Mouse (Mus musculus) intestine, embryonic 16.5 days (tissue): ENCODE measurements around the gene Ass1. TPM values are rescaled to one million over a fixed set of nuclear protein-coding genes. Genes with fewer than 3 reads are reported as not detected.

Source experiments
- ATAC-seq: fragments of 200-750 bp; cut with Nextera tagmentation; 2 replicates; pipeline ENCODE4 v1.8.0; 2017; ENCODE audit warnings: moderate TSS enrichment, moderate library complexity
- H3K27ac ChIP-seq: fragments of 300-500 bp; sonication (generic); 2 replicates; pipeline ENCODE4 v1.5.1; 2014; ENCODE audit warnings: mild to moderate bottlenecking, low read length
- H3K27me3 ChIP-seq: fragments of 300-500 bp; sonication (generic); replicated peaks from 2 replicates; pipeline ENCODE4 v1.6.1; 2014; ENCODE audit warnings: low read length, control low read depth, mixed read lengths; ENCODE audit not compliant: control insufficient read depth, insufficient read depth
- H3K36me3 ChIP-seq: fragments of 300-500 bp; sonication (generic); 2 replicates; pipeline ENCODE4 v1.6.1; 2014; ENCODE audit warnings: low read length, control low read depth; ENCODE audit not compliant: control insufficient read depth, insufficient read depth
- H3K4me1 ChIP-seq: fragments of 300-500 bp; sonication (generic); 2 replicates; pipeline ENCODE4 v1.6.1; 2014; ENCODE audit warnings: low read length, control low read depth, mixed read lengths; ENCODE audit not compliant: control insufficient read depth, insufficient read depth
- H3K4me2 ChIP-seq: fragments of 300-500 bp; sonication (generic); 2 replicates; pipeline ENCODE4 v1.6.1; 2014; ENCODE audit warnings: low read depth, low read length, control low read depth
- H3K4me3 ChIP-seq: fragments of 300-500 bp; sonication (generic); 2 replicates; pipeline ENCODE4 v1.5.1; 2014; ENCODE audit warnings: mild to moderate bottlenecking, low read length
- H3K9ac ChIP-seq: fragments of 300-500 bp; sonication (generic); 2 replicates; pipeline ENCODE4 v1.6.1; 2014; ENCODE audit warnings: low read depth, low read length
- H3K9me3 ChIP-seq: fragments of 300-500 bp; sonication (generic); 2 replicates; pipeline ENCODE4 v1.6.1; 2016; ENCODE audit warnings: low read length, control low read depth; ENCODE audit not compliant: control insufficient read depth
- WGBS: fragments of 180-500 bp; shearing (Covaris S2); extraction: QIAGEN DNeasy Blood & Tissue Kit; methylation state at CpG from one replicate; pipeline ENCODE4 v1.1.7; 2014; 5-methylcytosine and 5-hydroxymethylcytosine counted together
- polyA plus RNA-seq: library from polyadenylated mRNA; unstranded; fragments of >200 nt; fragmentation: Nextera tagmentation; extraction: Ambion mirVana; gene quantifications from 2 replicates; pipeline ENCODE4 v1.2.1, GENCODE M21; 2015

Ass1 gene
- polyA plus RNA-seq, 1 experiment from 2014 or later: 374 TPM

- peak; percentile 32 for ATAC-seq
- Histone ChIP-seq H3K9me3 (no peaks in the 10 kb centered on the region), H3K36me3 (no peaks in the 10 kb centered on the region), H3K27me3 (0 out of 2 replicates have a peak, but pooled peaks cover 3% of the 10 kb centered on the region), H3K4me3 (no peak overlapping the region), H3K4me1 (peaks cover 11% of the 10 kb centered on the region), H3K4me2 (peak overlapping the region; percentile 14; the same call in 1 of the 2 replicates), H3K27ac (peak overlapping the region; percentile 81), H3K9ac (peak overlapping the region; percentile 24; the same call in 1 of the 2 replicates)
- 27% methylated on average over 8 of the region's 8 CpGs for whole genome bisulfite sequencing
These were observed 6.1 kb upstream of the Ass1 start for GRCm38 (mm10) chr2:31463696-31464528.

- Histone ChIP-seq H3K27me3 (0 out of 2 replicates have a peak, but pooled peaks cover 3% of the 10 kb centered on the region), H3K4me3 (no peak overlapping the region), H3K4me2 (no peak overlapping the region), H3K36me3 (no peaks in the 10 kb centered on the region), H3K4me1 (peaks cover 14% of the 10 kb centered on the region), H3K9me3 (no peaks in the 10 kb centered on the region), H3K9ac (no peak overlapping the region), H3K27ac (peak overlapping the region; percentile 81; the same call in 1 of the 2 replicates)
- WGBS: 64% methylated on average over 6 of the region's 6 CpGs
- peak; percentile 1; the same call in 1 of the 2 replicates for ATAC-seq
These were observed 5.5 kb upstream of the Ass1 start for GRCm38 (mm10) chr2:31464529-31464910.

GRCm38 (mm10) chr2:31467457-31467856 is 2.5 kb upstream of the Ass1 start:
- no peak overlapping the region for H3K9ac ChIP-seq
- no peak overlapping the region for H3K27ac ChIP-seq
- H3K4me1 ChIP-seq: peaks cover 25% of the 10 kb centered on the region
- no peak overlapping the region for H3K4me3 ChIP-seq
- no peaks in the 10 kb centered on the region for H3K9me3 ChIP-seq
- no peaks in the 10 kb centered on the region for H3K27me3 ChIP-seq
- WGBS: 88% methylated on average over 1 of the region's 1 CpGs
- H3K4me2 ChIP-seq: no peak overlapping the region
- ATAC-seq: no peak
- H3K36me3 ChIP-seq: no peaks in the 10 kb centered on the region

GRCm38 (mm10) chr2:31468857-31469256 is 1.1 kb upstream of the Ass1 start:
- Histone ChIP-seq H3K27ac (no peak overlapping the region), H3K27me3 (no peaks in the 10 kb centered on the region), H3K4me1 (peaks cover 20% of the 10 kb centered on the region), H3K9me3 (no peaks in the 10 kb centered on the region), H3K9ac (no peak overlapping the region), H3K36me3 (no peaks in the 10 kb centered on the region), H3K4me2 (no peak overlapping the region), H3K4me3 (no peak overlapping the region)
- WGBS: 81% methylated on average over 7 of the region's 7 CpGs
- no peak for ATAC-seq

- Histone ChIP-seq H3K9ac (peak overlapping the region; percentile 78), H3K4me2 (peak overlapping the region; percentile 91), H3K4me3 (peak overlapping the region; percentile 66), H3K27ac (peak overlapping the region; percentile 52; the same call in 1 of the 2 replicates), H3K4me1 (peaks cover 17% of the 10 kb centered on the region), H3K36me3 (no peaks in the 10 kb centered on the region), H3K27me3 (no peaks in the 10 kb centered on the region), H3K9me3 (no peaks in the 10 kb centered on the region)
- WGBS: 32% methylated on average over 7 of the region's 7 CpGs
- no peak for ATAC-seq
These were observed 527 bp upstream of the Ass1 start for GRCm38 (mm10) chr2:31469480-31469879.

- WGBS: 7% methylated on average over 18 of the region's 19 CpGs
- Histone ChIP-seq H3K27ac (peak overlapping the region; percentile 64), H3K9ac (peak overlapping the region; percentile 78), H3K27me3 (no peaks in the 10 kb centered on the region), H3K4me1 (peaks cover 17% of the 10 kb centered on the region), H3K4me2 (peak overlapping the region; percentile 91), H3K4me3 (peak overlapping the region; percentile 66), H3K36me3 (peaks cover 3% of the 10 kb centered on the region; the same call in 1 of the 2 replicates), H3K9me3 (no peaks in the 10 kb centered on the region)
- ATAC-seq: peak; percentile 66
These were observed 827 bp downstream of the Ass1 start for GRCm38 (mm10) chr2:31470683-31471385.

- peak overlapping the region; percentile 91 for H3K4me2 ChIP-seq
- peak overlapping the region; percentile 15; the same call in 1 of the 2 replicates for H3K27ac ChIP-seq
- WGBS: 40% methylated on average over 6 of the region's 6 CpGs
- H3K27me3 ChIP-seq: no peaks in the 10 kb centered on the region
- H3K9ac ChIP-seq: peak overlapping the region; percentile 78
- H3K36me3 ChIP-seq: peaks cover 3% of the 10 kb centered on the region; the same call in 1 of the 2 replicates
- H3K4me1 ChIP-seq: peaks cover 17% of the 10 kb centered on the region
- ATAC-seq: no peak
- H3K4me3 ChIP-seq: peak overlapping the region; percentile 66
- H3K9me3 ChIP-seq: no peaks in the 10 kb centered on the region
These were observed 1.6 kb downstream of the Ass1 start for GRCm38 (mm10) chr2:31471611-31472010.

- ATAC-seq: no peak
These were observed 2.5 kb downstream of the Ass1 start for GRCm38 (mm10) chr2:31472406-31473065.

GRCm38 (mm10) chr2:31473941-31474340 is 3.9 kb downstream of the Ass1 start:
- no peak for ATAC-seq
- Histone ChIP-seq H3K9ac (no peak overlapping the region), H3K4me1 (peaks cover 17% of the 10 kb centered on the region), H3K4me2 (no peak overlapping the region), H3K36me3 (peaks cover 3% of the 10 kb centered on the region; the same call in 1 of the 2 replicates), H3K27me3 (no peaks in the 10 kb centered on the region), H3K4me3 (no peak overlapping the region), H3K27ac (no peak overlapping the region), H3K9me3 (no peaks in the 10 kb centered on the region)
- WGBS: 67% methylated on average over 4 of the region's 4 CpGs

More at GRCm38 (mm10) chr2:31472406-31473065, 2.5 kb downstream of the Ass1 start:
- peaks cover 3% of the 10 kb centered on the region; the same call in 1 of the 2 replicates for H3K36me3 ChIP-seq
- H3K4me1 ChIP-seq: peaks cover 17% of the 10 kb centered on the region
- H3K4me3 ChIP-seq: no peak overlapping the region
- peak overlapping the region; percentile 91 for H3K4me2 ChIP-seq
- WGBS: 46% methylated on average over 10 of the region's 10 CpGs
- no peaks in the 10 kb centered on the region for H3K9me3 ChIP-seq
- no peak overlapping the region for H3K27ac ChIP-seq
- no peak overlapping the region for H3K9ac ChIP-seq
- H3K27me3 ChIP-seq: no peaks in the 10 kb centered on the region
